Mouse (Mus musculus) forebrain, embryonic 15.5 days (tissue): ENCODE measurements around the gene Prss56. TPM values are rescaled to one million over a fixed set of nuclear protein-coding genes. Genes with fewer than 3 reads are reported as not detected.
A peak's percentile ranks its signal among the peaks of the same experiment; 100 is the strongest.

Source experiments
- ATAC-seq: fragments of 200-750 bp; cut with Nextera tagmentation; replicated peaks from 2 replicates; pipeline ENCODE4 v1.8.0; 2017; ENCODE audit warnings: mild to moderate bottlenecking, moderate TSS enrichment, moderate library complexity
- H3K27ac ChIP-seq: fragments of 300-500 bp; sonication (generic); replicated peaks from 2 replicates; pipeline ENCODE4 v1.5.1; 2015; ENCODE audit warnings: mild to moderate bottlenecking, inconsistent platforms
- H3K27me3 ChIP-seq: fragments of 300-500 bp; sonication (generic); 2 replicates; pipeline ENCODE4 v1.6.1; 2015; ENCODE audit warnings: inconsistent platforms
- H3K36me3 ChIP-seq: fragments of 300-500 bp; sonication (generic); 2 replicates; pipeline ENCODE4 v1.6.1; 2015; ENCODE audit warnings: mild to moderate bottlenecking, inconsistent platforms
- H3K4me1 ChIP-seq: fragments of 300-500 bp; sonication (generic); 2 replicates; pipeline ENCODE4 v1.6.1; 2015; ENCODE audit warnings: inconsistent platforms
- H3K4me2 ChIP-seq: fragments of 300-500 bp; sonication (generic); replicated peaks from 2 replicates; pipeline ENCODE4 v1.6.1; 2015; ENCODE audit warnings: mild to moderate bottlenecking, inconsistent platforms
- H3K4me3 ChIP-seq: fragments of 300-500 bp; sonication (generic); 2 replicates; pipeline ENCODE4 v1.5.1; 2015; ENCODE audit warnings: mild to moderate bottlenecking, inconsistent platforms
- H3K9ac ChIP-seq: fragments of 300-500 bp; sonication (generic); replicated peaks from 2 replicates; pipeline ENCODE4 v1.6.1; 2015; ENCODE audit warnings: mild to moderate bottlenecking, inconsistent platforms
- H3K9me3 ChIP-seq: fragments of 300-500 bp; sonication (generic); 2 replicates; pipeline ENCODE4 v1.6.1; 2016; ENCODE audit warnings: inconsistent platforms
- WGBS: fragments of 180-500 bp; shearing (Covaris S2); methylation state at CpG from one replicate; pipeline ENCODE4 v1.1.7; 2015; ENCODE audit warnings: mixed read lengths; 5-methylcytosine and 5-hydroxymethylcytosine counted together
- polyA plus RNA-seq: library from polyadenylated mRNA; unstranded; fragments of >200 nt; fragmentation: Nextera tagmentation; extraction: Ambion mirVana; gene quantifications from 2 replicates; pipeline ENCODE4 v1.2.1, GENCODE M21; 2015

The Prss56 gene
- polyA plus RNA-seq, 1 experiment from 2014 or later = 0.92 TPM

- peaks cover 22% of the 10 kb centered on the region for H3K4me1 ChIP-seq
- H3K9me3 ChIP-seq = no peaks in the 10 kb centered on the region
- peaks cover 23% of the 10 kb centered on the region for H3K27me3 ChIP-seq
- peak overlapping the region; percentile 51 for H3K4me3 ChIP-seq
- H3K4me2 ChIP-seq = peak overlapping the region; percentile 90
- H3K9ac ChIP-seq = peak overlapping the region; percentile 54
- no peak overlapping the region for H3K27ac ChIP-seq
- WGBS = 3% methylated on average over 52 of the region's 54 CpGs
- ATAC-seq = peak; percentile 33
- no peaks in the 10 kb centered on the region for H3K36me3 ChIP-seq
Measured at GRCm38 (mm10) chr1:87186261-87187036, 3.3 kb downstream of the Prss56 start.

- no peaks in the 10 kb centered on the region for H3K36me3 ChIP-seq
- ATAC-seq = peak; percentile 23; the same call in 1 of the 2 replicates
- under 1% methylated on average over 15 of the region's 15 CpGs for WGBS
- H3K9me3 ChIP-seq = no peaks in the 10 kb centered on the region
- H3K27ac ChIP-seq = no peak overlapping the region
- H3K27me3 ChIP-seq = peaks cover 21% of the 10 kb centered on the region
- H3K4me2 ChIP-seq = peak overlapping the region; percentile 90
- H3K4me3 ChIP-seq = peak overlapping the region; percentile 51
- H3K4me1 ChIP-seq = peaks cover 22% of the 10 kb centered on the region
- H3K9ac ChIP-seq = peak overlapping the region; percentile 54
Measured at GRCm38 (mm10) chr1:87187037-87187355, 3.9 kb downstream of the Prss56 start.

- no peak within 1 kb of the TSS for H3K9ac ChIP-seq
- no peaks in the 10 kb centered on the region for H3K9me3 ChIP-seq
- peaks cover 13% of the 10 kb centered on the region for H3K4me1 ChIP-seq
- H3K4me3 ChIP-seq = no peak within 1 kb of the TSS
- no peaks in the 10 kb centered on the region for H3K36me3 ChIP-seq
- no peak for ATAC-seq
- peaks cover 12% of the 10 kb centered on the region for H3K27me3 ChIP-seq
- no peak within 1 kb of the TSS for H3K4me2 ChIP-seq
- H3K27ac ChIP-seq = no peak within 1 kb of the TSS
- WGBS = 34% methylated on average over 4 of the region's 4 CpGs
Measured at GRCm38 (mm10) chr1:87190429-87190828, 7.3 kb downstream of the Prss56 start, which contains the start of gene Chrnd. TSS of gene Chrnd (plus strand) at chr1:87190607.

GRCm38 (mm10) chr1:87197296-87197695 is 14.2 kb downstream of the Prss56 start:
- Histone ChIP-seq H3K9me3 (no peaks in the 10 kb centered on the region), H3K4me1 (no peaks in the 10 kb centered on the region), H3K27ac (no peak overlapping the region), H3K4me2 (no peak overlapping the region), H3K27me3 (no peaks in the 10 kb centered on the region), H3K4me3 (no peak overlapping the region), H3K36me3 (no peaks in the 10 kb centered on the region), H3K9ac (no peak overlapping the region)
- ATAC-seq = no peak
- WGBS = 82% methylated on average over 9 of the region's 9 CpGs

GRCm38 (mm10) chr1:87198119-87199065 is 15.3 kb downstream of the Prss56 start:
- H3K4me2 ChIP-seq = no peak overlapping the region
- ATAC-seq = no peak
- no peaks in the 10 kb centered on the region for H3K9me3 ChIP-seq
- H3K9ac ChIP-seq = no peak overlapping the region
- H3K36me3 ChIP-seq = no peaks in the 10 kb centered on the region
- no peak overlapping the region for H3K4me3 ChIP-seq
- WGBS = 83% methylated on average over 12 of the region's 12 CpGs
- H3K4me1 ChIP-seq = no peaks in the 10 kb centered on the region
- H3K27me3 ChIP-seq = no peaks in the 10 kb centered on the region
- no peak overlapping the region for H3K27ac ChIP-seq

GRCm38 (mm10) chr1:87200811-87201210 is 17.7 kb downstream of the Prss56 start:
- H3K27me3 ChIP-seq = no peaks in the 10 kb centered on the region
- no peak overlapping the region for H3K4me3 ChIP-seq
- no peaks in the 10 kb centered on the region for H3K9me3 ChIP-seq
- WGBS = 63% methylated on average over 2 of the region's 2 CpGs
- H3K36me3 ChIP-seq = no peaks in the 10 kb centered on the region
- no peak for ATAC-seq
- no peak overlapping the region for H3K4me2 ChIP-seq
- H3K9ac ChIP-seq = no peak overlapping the region
- H3K4me1 ChIP-seq = no peaks in the 10 kb centered on the region
- H3K27ac ChIP-seq = no peak overlapping the region

- Histone ChIP-seq H3K27ac (no peak overlapping the region), H3K4me2 (no peak overlapping the region), H3K9ac (no peak overlapping the region), H3K36me3 (no peaks in the 10 kb centered on the region), H3K27me3 (peaks cover 4% of the 10 kb centered on the region; the same call in 1 of the 2 replicates), H3K9me3 (no peaks in the 10 kb centered on the region), H3K4me3 (no peak overlapping the region), H3K4me1 (no peaks in the 10 kb centered on the region)
- 55% methylated on average over 1 of the region's 1 CpGs for WGBS
- ATAC-seq = no peak
Measured at GRCm38 (mm10) chr1:87201848-87202247, 18.7 kb downstream of the Prss56 start.

GRCm38 (mm10) chr1:87203779-87204178 is 20.7 kb downstream of the Prss56 start:
- Histone ChIP-seq H3K4me1 (no peaks in the 10 kb centered on the region), H3K9me3 (no peaks in the 10 kb centered on the region), H3K9ac (no peak overlapping the region), H3K27me3 (peaks cover 4% of the 10 kb centered on the region; the same call in 1 of the 2 replicates), H3K4me3 (no peak overlapping the region), H3K4me2 (no peak overlapping the region), H3K36me3 (no peaks in the 10 kb centered on the region), H3K27ac (no peak overlapping the region)
- WGBS = 82% methylated on average over 5 of the region's 5 CpGs
- ATAC-seq = no peak

GRCm38 (mm10) chr1:87204465-87204864 is 21.4 kb downstream of the Prss56 start, which contains the start of gene Chrng:
TSS of gene Chrng (plus strand) at chr1:87204657.
- Histone ChIP-seq H3K4me3 (no peak within 1 kb of the TSS), H3K4me2 (no peak within 1 kb of the TSS), H3K4me1 (no peaks in the 10 kb centered on the region), H3K36me3 (no peaks in the 10 kb centered on the region), H3K27me3 (peaks cover 4% of the 10 kb centered on the region; the same call in 1 of the 2 replicates), H3K9me3 (no peaks in the 10 kb centered on the region), H3K9ac (no peak within 1 kb of the TSS), H3K27ac (no peak within 1 kb of the TSS)
- 80% methylated on average over 7 of the region's 7 CpGs for WGBS
- ATAC-seq = no peak

- no peaks in the 10 kb centered on the region for H3K36me3 ChIP-seq
- H3K4me2 ChIP-seq = no peak overlapping the region
- no peaks in the 10 kb centered on the region for H3K9me3 ChIP-seq
- no peak for ATAC-seq
- peaks cover 4% of the 10 kb centered on the region; the same call in 1 of the 2 replicates for H3K27me3 ChIP-seq
- H3K4me3 ChIP-seq = no peak overlapping the region
- no peaks in the 10 kb centered on the region for H3K4me1 ChIP-seq
- 75% methylated on average over 6 of the region's 6 CpGs for WGBS
- no peak overlapping the region for H3K27ac ChIP-seq
- no peak overlapping the region for H3K9ac ChIP-seq
Measured at GRCm38 (mm10) chr1:87205038-87205437, 21.9 kb downstream of the Prss56 start.

- no peak overlapping the region for H3K4me3 ChIP-seq
- 66% methylated on average over 3 of the region's 3 CpGs for WGBS
- ATAC-seq = no peak
Measured at GRCm38 (mm10) chr1:87205502-87205901, 22.4 kb downstream of the Prss56 start.

GRCm38 (mm10) chr1:87206339-87206738 is 23.2 kb downstream of the Prss56 start:
- no peak overlapping the region for H3K4me2 ChIP-seq
- no peak overlapping the region for H3K27ac ChIP-seq
- H3K4me1 ChIP-seq = no peaks in the 10 kb centered on the region
- WGBS = 18% methylated on average over 17 of the region's 17 CpGs
- H3K36me3 ChIP-seq = no peaks in the 10 kb centered on the region
- ATAC-seq = no peak
- no peaks in the 10 kb centered on the region for H3K9me3 ChIP-seq
- H3K27me3 ChIP-seq = peaks cover 4% of the 10 kb centered on the region; the same call in 1 of the 2 replicates
- H3K9ac ChIP-seq = no peak overlapping the region
- no peak overlapping the region for H3K4me3 ChIP-seq

More at GRCm38 (mm10) chr1:87205502-87205901, 22.4 kb downstream of the Prss56 start:
- Histone ChIP-seq H3K36me3 (no peaks in the 10 kb centered on the region), H3K9me3 (no peaks in the 10 kb centered on the region), H3K9ac (no peak overlapping the region), H3K4me2 (no peak overlapping the region), H3K4me1 (no peaks in the 10 kb centered on the region), H3K27ac (no peak overlapping the region), H3K27me3 (peaks cover 4% of the 10 kb centered on the region; the same call in 1 of the 2 replicates)
